Mouse (Mus musculus): ENCODE data around the gene Ifitm3. TPM values are rescaled to one million over a fixed set of nuclear protein-coding genes. Genes with fewer than 3 reads are reported as not detected.

Gene Ifitm3
- total RNA-seq (2023): 100 to 1,000 TPM; 508 to 583 TPM

GRCm38 (mm10) chr7:141010593-141010992, at the start of gene Ifitm3:
Gene Ifitm3 (minus strand): TSS chr7:141010770.

GRCm38 (mm10) chr7:141028831-141029230, 18.3 kb upstream of the Ifitm3 start, which contains the start of gene Gm17387:
Gene Gm17387 (plus strand): TSS chr7:141029131.

DNA sequence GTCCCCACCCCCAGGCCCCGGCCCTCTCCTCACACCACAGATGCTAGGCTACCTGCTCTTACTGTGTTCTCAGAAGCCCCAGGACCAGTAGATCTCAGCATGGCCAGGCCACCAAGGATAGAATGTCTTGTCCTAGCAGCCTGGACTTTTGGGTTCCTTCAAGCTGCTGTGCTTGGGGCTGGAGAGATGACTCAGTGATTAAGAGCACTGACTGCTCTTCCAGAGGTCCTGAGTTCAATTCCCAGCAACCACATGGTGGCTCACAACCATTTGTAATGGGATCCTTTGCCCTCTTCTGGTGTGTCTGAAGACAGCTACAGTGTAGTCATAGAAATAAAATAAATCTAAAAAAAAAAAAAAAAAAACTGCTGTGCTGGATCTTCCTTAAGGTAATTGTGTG, 7.3 kb upstream of the Ifitm3 start, which contains the start of gene Ifitm6:
TSS of gene Ifitm6 (minus strand) at position 101 of the 400 bp plus-strand sequence.

DNA sequence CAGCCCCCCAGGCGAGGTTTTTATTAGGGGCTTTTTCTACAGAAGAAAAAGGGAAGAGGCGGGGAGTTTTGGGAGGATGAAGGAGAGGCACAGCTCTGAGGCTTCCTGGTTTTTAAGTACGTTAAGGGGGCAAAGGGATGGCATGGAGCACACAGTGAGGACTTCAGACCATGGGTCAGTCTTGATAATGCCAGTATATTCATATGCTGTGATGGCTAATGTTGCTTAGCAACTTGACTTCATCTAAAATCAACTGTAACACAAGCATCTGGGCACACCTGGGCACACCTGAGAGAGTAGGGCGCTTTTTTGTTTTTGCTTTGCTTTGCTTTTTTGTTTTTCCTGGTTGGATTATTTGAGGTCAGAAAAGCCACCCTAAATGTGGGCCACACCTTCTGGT, 43.6 kb downstream of the Ifitm3 start, which contains the start of gene Ifitm1:
TSS of gene Ifitm1 (plus strand) at position 301 of the 400 bp plus-strand sequence.

Other genes with a start within 250 kb of the Ifitm3 start
- gene Cyp2e1, start 247.0 kb downstream of the Ifitm3 start, total RNA-seq (2023): not detected
- gene Syce1, start 222.9 kb downstream of the Ifitm3 start, total RNA-seq (2023): not detected
- gene Zfp941, start 188.6 kb downstream of the Ifitm3 start, total RNA-seq (2023): not detected
- gene Urah, start 175.8 kb downstream of the Ifitm3 start, total RNA-seq (2023): not detected
- gene Scgb1c1, start 165.2 kb downstream of the Ifitm3 start, total RNA-seq (2023): not detected
- not detected for gene Odf3, start 163.0 kb downstream of the Ifitm3 start, total RNA-seq (2023)
- gene Gm45785, start 154.4 kb downstream of the Ifitm3 start, total RNA-seq (2023): not detected
- 100 to 1,000 TPM in 1 of 2 experiments, 10 to 100 TPM in 1; 87.9 to 102 TPM for gene Ric8a, start 153.8 kb downstream of the Ifitm3 start, total RNA-seq (2023)
- 10 to 100 TPM; 22.0 to 22.9 TPM for gene Bet1l, start 153.2 kb downstream of the Ifitm3 start, total RNA-seq (2023)
- 10 to 100 TPM; 93.4 to 95.3 TPM for gene Psmd13, start 128.8 kb downstream of the Ifitm3 start, total RNA-seq (2023)
- gene Sirt3, start 128.5 kb downstream of the Ifitm3 start, total RNA-seq (2023): 10 to 100 TPM; 12.0 to 13.0 TPM
- not detected for gene Cox8b, start 110.3 kb downstream of the Ifitm3 start, total RNA-seq (2023)
- gene Nlrp6, start 89.9 kb downstream of the Ifitm3 start, total RNA-seq (2023): not detected
- gene Pgghg, start 69.4 kb downstream of the Ifitm3 start, total RNA-seq (2023): 10 to 100 TPM; 28.1 to 34.5 TPM
- gene Ifitm5, start 60.5 kb downstream of the Ifitm3 start, total RNA-seq (2023): 1 to 10 TPM; 1.3 to 2.7 TPM
- not detected for gene Gm45717, start 54.8 kb downstream of the Ifitm3 start, total RNA-seq (2023)
- gene Ifitm2, start 54.8 kb downstream of the Ifitm3 start, total RNA-seq (2023): 100 to 1,000 TPM; 421 to 568 TPM
- 100 to 1,000 TPM; 245 to 419 TPM for gene Ifitm1, start 43.5 kb downstream of the Ifitm3 start, total RNA-seq (2023)
- gene Ifitm6, start 7.2 kb upstream of the Ifitm3 start, total RNA-seq (2023): 1,000 to 10,000 TPM in 1 of 2 experiments, 100 to 1,000 TPM in 1; 867 to 1,003 TPM
- not detected for gene Gm17387, start 18.4 kb upstream of the Ifitm3 start, total RNA-seq (2023)
- gene B4galnt4, start 50.3 kb upstream of the Ifitm3 start, total RNA-seq (2023): 1 to 10 TPM in 1 of 2 experiments, under 1 TPM in 1; 0.73 to 1.3 TPM
- gene Pkp3, start 67.4 kb upstream of the Ifitm3 start, total RNA-seq (2023): 1 to 10 TPM; 3.7 to 4.0 TPM
- gene Sigirr, start 89.8 kb upstream of the Ifitm3 start, total RNA-seq (2023): 1 to 10 TPM; 5.3 to 6.2 TPM
- gene Ano9, start 107.0 kb upstream of the Ifitm3 start, total RNA-seq (2023): not detected
- gene Ptdss2, start 111.6 kb upstream of the Ifitm3 start, total RNA-seq (2023): 10 to 100 TPM; 20.7 to 23.3 TPM
- gene Rnh1, start 162.1 kb upstream of the Ifitm3 start, total RNA-seq (2023): 10 to 100 TPM; 83.3 to 88.8 TPM
- gene Hras, start 183.2 kb upstream of the Ifitm3 start, total RNA-seq (2023): 10 to 100 TPM; 25.7 to 32.3 TPM
- 1 to 10 TPM; 3.9 to 6.0 TPM for gene Lrrc56, start 183.4 kb upstream of the Ifitm3 start, total RNA-seq (2023)
- gene Lmntd2, start 203.3 kb upstream of the Ifitm3 start, total RNA-seq (2023): not detected
- gene Rassf7, start 205.1 kb upstream of the Ifitm3 start, total RNA-seq (2023): 1 to 10 TPM; 4.7 to 7.6 TPM
- gene Phrf1, start 218.0 kb upstream of the Ifitm3 start, total RNA-seq (2023): 10 to 100 TPM; 70.9 to 73.3 TPM

All from neutrophil, adult 83 days (primary cell).